Mouse (Mus musculus) midbrain, embryonic 16.5 days (tissue): ENCODE results near the gene Crmp1. TPM values are rescaled to one million over a fixed set of nuclear protein-coding genes. Genes with fewer than 3 reads are reported as not detected.

Experiments
- ATAC-seq: fragments of 200-750 bp; cut with Nextera tagmentation; 2 replicates; pipeline ENCODE4 v1.8.0; 2017; ENCODE audit warnings: moderate TSS enrichment
- H3K27ac ChIP-seq: fragments of 300-500 bp; sonication (generic); 2 replicates; pipeline ENCODE4 v1.5.1; 2014; ENCODE audit warnings: mild to moderate bottlenecking, low read length, mixed read lengths
- H3K27me3 ChIP-seq: fragments of 300-500 bp; sonication (generic); 2 replicates; pipeline ENCODE4 v1.6.1; 2014; ENCODE audit warnings: low read depth, low read length, mixed read lengths; ENCODE audit not compliant: control insufficient read depth, insufficient read depth
- H3K36me3 ChIP-seq: fragments of 300-500 bp; sonication (generic); 2 replicates; pipeline ENCODE4 v1.6.1; 2014; ENCODE audit warnings: mild to moderate bottlenecking, low read length, moderate library complexity, mixed read lengths; ENCODE audit not compliant: control insufficient read depth, insufficient read depth
- H3K4me1 ChIP-seq: fragments of 300-500 bp; sonication (generic); 2 replicates; pipeline ENCODE4 v1.6.1; 2014; ENCODE audit warnings: mild to moderate bottlenecking, low read length, mixed read lengths; ENCODE audit not compliant: control insufficient read depth, insufficient read depth
- H3K4me2 ChIP-seq: fragments of 300-500 bp; sonication (generic); 2 replicates; pipeline ENCODE4 v1.6.1; 2014; ENCODE audit warnings: mild to moderate bottlenecking, low read length, mixed read lengths
- H3K4me3 ChIP-seq: fragments of 300-500 bp; sonication (generic); 2 replicates; pipeline ENCODE4 v1.5.1; 2014; ENCODE audit warnings: low read depth, mild to moderate bottlenecking, low read length, moderate library complexity, mixed read lengths
- H3K9ac ChIP-seq: fragments of 300-500 bp; sonication (generic); 2 replicates; pipeline ENCODE4 v1.6.1; 2014; ENCODE audit warnings: low read depth, low read length, mixed read lengths
- H3K9me3 ChIP-seq: fragments of 300-500 bp; sonication (generic); replicated peaks from 2 replicates; pipeline ENCODE4 v1.6.1; 2014; ENCODE audit warnings: mild to moderate bottlenecking, low read length, mixed read lengths; ENCODE audit not compliant: control insufficient read depth, poor library complexity, severe bottlenecking
- WGBS: fragments of 180-500 bp; shearing (Covaris S2); extraction: QIAGEN DNeasy Blood & Tissue Kit; methylation state at CpG from one replicate; pipeline ENCODE4 v1.1.7; 2014; 5-methylcytosine and 5-hydroxymethylcytosine counted together
- polyA plus RNA-seq: library from polyadenylated mRNA; unstranded; fragments of >200 nt; fragmentation: Nextera tagmentation; extraction: Ambion mirVana; gene quantifications from 2 replicates; pipeline ENCODE4 v1.2.1, GENCODE M21; 2015

Crmp1 gene
- polyA plus RNA-seq, 1 experiment from 2014 or later, result 1,010 TPM

DNA sequence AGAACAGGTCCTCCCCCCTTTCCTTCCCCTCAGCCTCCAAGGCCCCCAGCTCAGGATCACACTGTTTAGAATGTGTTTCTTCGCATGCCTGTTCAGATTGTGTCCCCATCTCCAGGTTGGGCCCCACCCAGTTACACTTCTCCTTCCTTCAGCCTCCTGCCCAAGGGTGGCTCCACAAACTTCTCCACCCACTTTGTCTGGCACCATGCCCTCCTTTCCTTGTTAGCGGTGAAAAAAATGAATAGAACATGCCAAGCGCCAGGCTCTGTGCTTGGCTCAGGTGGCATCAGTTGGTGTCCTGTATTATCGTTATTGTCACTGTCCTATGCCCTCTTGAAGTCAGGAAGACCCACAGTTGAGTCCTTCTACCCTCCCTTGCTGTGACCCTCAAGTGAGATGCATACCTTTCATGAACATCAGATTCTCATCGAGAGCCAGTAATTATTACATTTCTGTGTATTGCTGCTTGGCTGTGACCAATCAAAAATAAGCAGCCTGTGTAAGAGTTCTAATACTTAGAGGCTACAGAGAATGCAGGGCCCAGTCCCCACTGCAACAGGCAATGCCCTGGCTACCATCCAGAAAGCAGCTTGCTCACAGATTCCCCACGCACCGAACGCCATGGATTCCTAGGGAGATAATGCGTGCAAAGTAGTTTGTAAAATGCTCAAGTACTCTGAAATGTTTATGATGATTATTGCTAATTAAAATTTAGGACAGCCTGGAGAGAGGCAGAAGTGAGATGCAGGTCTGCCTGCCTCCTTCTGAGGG, 28.6 kb upstream of the Crmp1 start:
- ATAC-seq, result no peak
- Histone ChIP-seq H3K4me2 (no peak overlapping the region), H3K4me3 (no peak overlapping the region), H3K27me3 (no peaks in the 10 kb centered on the region), H3K9me3 (no peaks in the 10 kb centered on the region), H3K9ac (no peak overlapping the region), H3K36me3 (no peaks in the 10 kb centered on the region), H3K27ac (no peak overlapping the region), H3K4me1 (no peaks in the 10 kb centered on the region)
- 79% methylated on average over 9 of the region's 9 CpGs for WGBS

GRCm38 (mm10) chr5:37213709-37214103, 28.0 kb upstream of the Crmp1 start:
- WGBS, result 78% methylated on average over 4 of the region's 4 CpGs

DNA sequence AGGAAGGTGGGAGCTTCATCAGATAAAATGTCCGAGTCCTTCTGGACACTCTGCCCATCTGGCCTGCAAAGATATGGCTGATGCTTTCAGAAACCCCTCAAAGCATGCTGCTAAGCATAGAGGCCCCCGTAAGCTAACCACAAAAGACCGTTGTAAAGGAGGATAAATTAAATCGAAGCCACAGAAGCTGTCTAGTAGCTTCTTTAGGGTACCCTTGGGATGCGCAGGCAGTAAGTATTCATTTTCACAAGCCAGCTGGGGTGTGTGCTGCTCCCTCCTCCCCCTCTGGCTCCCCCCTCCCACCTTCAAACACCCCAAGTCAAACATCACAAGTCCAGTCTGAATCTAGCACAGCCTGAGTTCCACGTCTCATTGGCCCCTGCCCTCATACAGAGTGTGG, 27.1 kb upstream of the Crmp1 start:
- H3K27me3 ChIP-seq, result no peaks in the 10 kb centered on the region
- no peak for ATAC-seq
- H3K27ac ChIP-seq, result no peak overlapping the region
- H3K4me2 ChIP-seq, result no peak overlapping the region
- no peak overlapping the region for H3K9ac ChIP-seq
- H3K36me3 ChIP-seq, result no peaks in the 10 kb centered on the region
- H3K4me1 ChIP-seq, result no peaks in the 10 kb centered on the region
- H3K9me3 ChIP-seq, result no peaks in the 10 kb centered on the region
- 76% methylated on average over 6 of the region's 6 CpGs for WGBS
- no peak overlapping the region for H3K4me3 ChIP-seq

More at GRCm38 (mm10) chr5:37213709-37214103, 28.0 kb upstream of the Crmp1 start:
- Histone ChIP-seq H3K4me1 (no peaks in the 10 kb centered on the region), H3K27ac (no peak overlapping the region), H3K4me2 (no peak overlapping the region), H3K9me3 (no peaks in the 10 kb centered on the region), H3K36me3 (no peaks in the 10 kb centered on the region), H3K9ac (no peak overlapping the region), H3K4me3 (no peak overlapping the region), H3K27me3 (no peaks in the 10 kb centered on the region)
- ATAC-seq, result no peak

- no peaks in the 10 kb centered on the region for H3K9me3 ChIP-seq
- no peak for ATAC-seq
- no peaks in the 10 kb centered on the region for H3K4me1 ChIP-seq
- no peak overlapping the region for H3K27ac ChIP-seq
- no peak overlapping the region for H3K4me3 ChIP-seq
- H3K27me3 ChIP-seq, result no peaks in the 10 kb centered on the region
- WGBS, result 92% methylated on average over 7 of the region's 7 CpGs
- H3K36me3 ChIP-seq, result no peaks in the 10 kb centered on the region
- no peak overlapping the region for H3K9ac ChIP-seq
- no peak overlapping the region for H3K4me2 ChIP-seq
Measured at GRCm38 (mm10) chr5:37215276-37215675, 26.5 kb upstream of the Crmp1 start.

GRCm38 (mm10) chr5:37219615-37220014, 22.1 kb upstream of the Crmp1 start:
- H3K4me1 ChIP-seq, result no peaks in the 10 kb centered on the region; the same call in 1 of the 2 replicates
- H3K36me3 ChIP-seq, result no peaks in the 10 kb centered on the region
- ATAC-seq, result no peak
- H3K27me3 ChIP-seq, result no peaks in the 10 kb centered on the region
- H3K27ac ChIP-seq, result no peak overlapping the region
- H3K4me3 ChIP-seq, result no peak overlapping the region
- no peak overlapping the region for H3K4me2 ChIP-seq
- no peak overlapping the region for H3K9ac ChIP-seq
- 44% methylated on average over 5 of the region's 5 CpGs for WGBS
- H3K9me3 ChIP-seq, result no peaks in the 10 kb centered on the region

GRCm38 (mm10) chr5:37220575-37220974, 21.2 kb upstream of the Crmp1 start:
- no peaks in the 10 kb centered on the region for H3K9me3 ChIP-seq
- WGBS, result 92% methylated on average over 5 of the region's 5 CpGs
- H3K4me1 ChIP-seq, result no peaks in the 10 kb centered on the region; the same call in 1 of the 2 replicates
- H3K27me3 ChIP-seq, result no peaks in the 10 kb centered on the region
- no peak overlapping the region for H3K9ac ChIP-seq
- H3K27ac ChIP-seq, result no peak overlapping the region
- H3K4me3 ChIP-seq, result no peak overlapping the region
- H3K4me2 ChIP-seq, result no peak overlapping the region
- no peak for ATAC-seq
- H3K36me3 ChIP-seq, result no peaks in the 10 kb centered on the region

DNA sequence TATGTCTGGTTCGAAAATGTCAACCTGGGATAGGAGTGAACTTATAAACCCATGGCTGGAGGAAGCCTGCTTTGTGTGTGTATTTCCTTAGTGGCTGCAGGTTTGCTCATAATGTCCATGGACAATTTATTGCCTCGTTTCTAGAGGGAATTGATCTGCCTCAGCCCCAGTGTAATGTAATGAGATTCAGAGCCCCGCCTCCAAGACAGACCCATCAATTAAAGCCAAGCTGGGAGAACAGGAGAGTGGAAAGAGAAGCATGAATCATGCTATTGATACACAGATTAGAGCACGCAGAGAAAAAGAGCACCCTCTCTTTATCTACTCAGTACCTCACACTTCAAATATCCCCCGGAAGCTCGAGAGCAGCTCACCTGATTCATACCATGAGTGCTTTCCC, 20.2 kb upstream of the Crmp1 start:
- no peak overlapping the region for H3K4me2 ChIP-seq
- ATAC-seq, result no peak
- H3K27ac ChIP-seq, result no peak overlapping the region
- H3K4me1 ChIP-seq, result no peaks in the 10 kb centered on the region; the same call in 1 of the 2 replicates
- H3K36me3 ChIP-seq, result no peaks in the 10 kb centered on the region
- no peak overlapping the region for H3K4me3 ChIP-seq
- WGBS, result 36% methylated on average over 6 of the region's 6 CpGs
- no peaks in the 10 kb centered on the region for H3K9me3 ChIP-seq
- no peak overlapping the region for H3K9ac ChIP-seq
- H3K27me3 ChIP-seq, result no peaks in the 10 kb centered on the region

DNA sequence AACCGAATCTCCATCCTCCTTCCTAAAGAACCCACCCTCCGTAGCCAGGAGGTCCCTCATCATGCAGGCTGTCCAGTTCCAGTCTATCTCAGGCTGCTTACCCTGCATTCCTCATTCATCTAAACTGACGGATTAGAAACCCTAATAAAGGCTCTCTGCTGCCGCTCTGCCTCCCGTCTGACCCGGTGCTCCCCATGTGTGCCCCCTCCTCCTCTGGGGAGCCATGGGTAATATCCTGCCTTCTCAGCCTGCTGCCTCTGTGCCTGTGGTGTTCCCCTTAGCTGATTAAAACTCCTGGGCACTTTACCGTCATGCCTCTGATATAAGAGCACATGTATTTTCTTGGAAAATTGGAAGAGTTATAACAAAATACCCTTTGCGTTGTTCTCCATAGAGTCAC, 19.4 kb upstream of the Crmp1 start:
- Histone ChIP-seq H3K9ac (no peak overlapping the region), H3K4me1 (no peaks in the 10 kb centered on the region; the same call in 1 of the 2 replicates), H3K9me3 (no peaks in the 10 kb centered on the region), H3K4me3 (no peak overlapping the region), H3K27me3 (no peaks in the 10 kb centered on the region), H3K36me3 (no peaks in the 10 kb centered on the region), H3K27ac (no peak overlapping the region), H3K4me2 (no peak overlapping the region)
- ATAC-seq, result no peak
- WGBS, result 38% methylated on average over 8 of the region's 8 CpGs

DNA sequence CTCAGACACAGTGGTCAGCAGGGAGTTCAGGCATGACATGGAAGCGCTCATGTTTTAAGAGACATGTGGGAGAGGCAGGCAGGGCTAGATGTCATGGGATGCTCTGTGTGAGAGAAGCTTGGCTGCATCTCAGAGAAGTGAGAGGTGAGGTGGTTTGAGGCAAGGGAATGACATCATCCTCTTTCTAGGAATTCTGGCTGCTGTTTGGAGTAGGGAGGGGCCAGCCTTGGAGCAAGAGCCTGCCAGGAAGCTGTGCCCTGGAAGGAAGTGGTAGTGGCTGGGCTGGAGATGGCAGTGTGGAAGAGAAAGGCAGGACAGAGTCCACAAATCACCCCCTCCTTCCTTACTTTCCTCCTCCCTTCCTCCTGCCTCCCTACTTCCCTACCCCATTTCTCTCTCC, 16.0 kb upstream of the Crmp1 start:
- H3K4me2 ChIP-seq, result no peak overlapping the region
- H3K36me3 ChIP-seq, result no peaks in the 10 kb centered on the region
- H3K9ac ChIP-seq, result no peak overlapping the region
- no peak for ATAC-seq
- H3K4me3 ChIP-seq, result no peak overlapping the region
- no peaks in the 10 kb centered on the region for H3K27me3 ChIP-seq
- H3K27ac ChIP-seq, result no peak overlapping the region
- 92% methylated on average over 1 of the region's 1 CpGs for WGBS
- H3K9me3 ChIP-seq, result no peaks in the 10 kb centered on the region
- no peaks in the 10 kb centered on the region; the same call in 1 of the 2 replicates for H3K4me1 ChIP-seq
